Mouse (Mus musculus): ENCODE data around the gene Bpifa3. TPM values are rescaled to one million over a fixed set of nuclear protein-coding genes. Genes with fewer than 3 reads are reported as not detected.

The Bpifa3 gene
- not detected in 2 replicates for polyA plus RNA-seq (2015; fragmentation: Nextera tagmentation; extraction: Ambion mirVana)

DNA sequence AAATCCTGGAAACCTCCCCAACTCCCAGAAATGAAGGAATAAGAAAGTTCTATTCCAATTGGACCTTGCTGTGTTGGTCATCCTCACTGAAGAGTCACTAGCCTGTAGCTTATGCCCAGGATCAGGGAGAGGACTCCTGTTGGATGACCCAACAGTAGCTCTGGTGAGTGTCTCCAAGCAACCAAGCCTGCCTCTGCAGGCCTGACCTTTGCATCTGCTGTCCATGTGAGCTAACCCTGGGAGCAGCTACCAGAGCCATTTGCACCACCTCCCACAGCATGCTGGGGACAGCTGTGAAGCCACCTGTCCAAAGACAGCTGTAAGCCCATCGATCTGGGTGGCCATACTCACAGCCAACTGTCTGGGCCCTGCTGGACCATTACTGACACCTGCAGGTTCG is at the start of gene Bpifa3:
Bpifa3 (plus strand) TSS at position 217 of the 400 bp plus-strand sequence.
- TF ChIP-seq CTCF (IDR thresholded peaks at IDR 0.05; ENCODE audit: low read depth), result no peak
- DNase-seq (ENCODE audit: low spot score), result no peak
- H3K4me1 ChIP-seq (replicated peaks; ENCODE audit: insufficient read depth, low read length), result no peaks in the 10 kb centered on the region
- no peaks in the 10 kb centered on the region for H3K9me3 ChIP-seq (replicated peaks; ENCODE audit: low read length)
- ATAC-seq (replicated peaks; ENCODE audit: low FRiP score, low read depth), result no peak
- no peak within 1 kb of the TSS for H3K4me2 ChIP-seq (ENCODE audit: low read length)
- H3K4me3 ChIP-seq (replicated peaks; ENCODE audit: low read depth, low read length), result no peak within 1 kb of the TSS
- H3K27me3 ChIP-seq (ENCODE audit: insufficient read depth, low read length), result no peaks in the 10 kb centered on the region
- no peak within 1 kb of the TSS for H3K27ac ChIP-seq
- H3K9ac ChIP-seq (ENCODE audit: low read depth, low read length), result no peak within 1 kb of the TSS
- no peaks in the 10 kb centered on the region for H3K36me3 ChIP-seq (ENCODE audit: insufficient read depth, low read length)
- 71% methylated on average over 2 of the region's 2 CpGs for WGBS

DNA sequence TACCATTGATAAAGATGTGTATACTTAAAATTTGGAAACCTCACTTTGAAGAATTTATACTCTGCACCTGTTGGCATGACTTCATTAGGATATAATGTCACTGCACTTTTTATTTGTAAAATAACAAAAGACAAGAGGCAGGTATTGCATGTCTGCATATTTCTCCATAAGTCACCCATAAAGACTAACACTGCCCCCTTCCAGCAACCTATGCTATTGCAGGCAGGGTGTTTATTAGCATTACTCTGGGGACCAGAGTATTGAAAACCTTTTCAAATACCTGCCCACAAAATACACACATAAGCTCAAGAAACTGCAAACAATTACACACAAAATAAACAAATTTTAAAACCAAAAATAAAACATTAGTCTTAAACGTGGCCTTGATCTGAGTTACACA is 32.4 kb upstream of the Bpifa3 start:
- Histone ChIP-seq H3K4me1 (replicated peaks; ENCODE audit: insufficient read depth, low read length) (no peaks in the 10 kb centered on the region), H3K4me2 (ENCODE audit: low read length) (no peak overlapping the region), H3K9me3 (replicated peaks; ENCODE audit: low read length) (no peaks in the 10 kb centered on the region), H3K27ac (no peak overlapping the region), H3K9ac (ENCODE audit: low read depth, low read length) (no peak overlapping the region), H3K36me3 (ENCODE audit: insufficient read depth, low read length) (no peaks in the 10 kb centered on the region), H3K27me3 (ENCODE audit: insufficient read depth, low read length) (no peaks in the 10 kb centered on the region), H3K4me3 (replicated peaks; ENCODE audit: low read depth, low read length) (no peak overlapping the region)
- TF ChIP-seq CTCF (IDR thresholded peaks at IDR 0.05; ENCODE audit: low read depth), result peak; percentile 57; the same call in 1 of the 2 replicates
- ATAC-seq (replicated peaks; ENCODE audit: low FRiP score, low read depth) (no peak), DNase-seq (ENCODE audit: low spot score) (peak; percentile 15)
- WGBS, result 40% methylated on average over 1 of the region's 1 CpGs

DNA sequence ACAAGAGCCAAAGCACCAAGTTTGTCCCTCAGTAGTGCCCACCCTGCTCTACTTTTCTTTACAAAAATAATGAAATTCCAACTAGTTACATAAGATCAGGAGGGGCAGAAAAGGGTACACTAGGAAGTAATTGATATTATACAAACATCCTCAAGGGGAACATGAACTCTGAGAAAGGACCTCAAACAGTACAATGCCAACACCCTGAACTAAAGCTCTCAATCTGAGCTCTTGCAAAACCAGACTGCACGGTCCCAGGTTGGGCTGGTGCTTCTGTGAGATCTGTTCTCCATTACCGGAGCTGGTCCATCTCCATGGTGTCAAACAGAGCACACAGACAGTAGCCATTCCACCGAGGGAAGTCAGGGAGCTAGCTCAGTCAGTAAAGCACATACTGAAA is 12.8 kb upstream of the Bpifa3 start:
- no peak for ATAC-seq (replicated peaks; ENCODE audit: low FRiP score, low read depth)
- 74% methylated on average over 3 of the region's 3 CpGs for WGBS
- Histone ChIP-seq H3K4me3 (replicated peaks; ENCODE audit: low read depth, low read length) (no peak overlapping the region), H3K27me3 (ENCODE audit: insufficient read depth, low read length) (no peaks in the 10 kb centered on the region), H3K36me3 (ENCODE audit: insufficient read depth, low read length) (no peaks in the 10 kb centered on the region), H3K9me3 (replicated peaks; ENCODE audit: low read length) (no peaks in the 10 kb centered on the region), H3K4me2 (ENCODE audit: low read length) (no peak overlapping the region), H3K27ac (no peak overlapping the region), H3K9ac (ENCODE audit: low read depth, low read length) (no peak overlapping the region), H3K4me1 (replicated peaks; ENCODE audit: insufficient read depth, low read length) (no peaks in the 10 kb centered on the region)
- no peak for DNase-seq (ENCODE audit: low spot score)
- TF ChIP-seq CTCF (IDR thresholded peaks at IDR 0.05; ENCODE audit: low read depth), result no peak

DNA sequence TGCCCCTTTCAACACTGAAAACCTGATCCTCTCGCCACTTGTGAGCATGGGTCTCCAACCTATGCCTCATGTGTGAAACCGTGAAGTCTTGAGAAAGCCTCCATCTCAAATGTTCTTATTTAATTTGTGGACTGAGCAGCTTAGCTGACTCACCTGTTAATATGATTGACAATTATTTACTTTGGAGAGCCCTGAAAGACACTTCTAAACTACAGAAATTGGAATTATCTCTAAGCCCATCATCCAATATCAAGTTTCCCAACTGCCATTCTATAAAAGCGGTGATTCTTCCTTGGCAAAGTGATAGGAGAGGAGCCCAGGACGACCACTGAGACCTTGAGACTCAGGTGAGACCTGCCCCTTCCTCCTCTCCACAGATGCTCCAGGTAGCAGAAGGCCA is 12.4 kb downstream of the Bpifa3 start, which contains the start of gene Bpifa1:
Bpifa1 (plus strand) TSS at position 301 of the 400 bp plus-strand sequence.
- no peak for TF ChIP-seq CTCF (IDR thresholded peaks at IDR 0.05; ENCODE audit: low read depth)
- H3K36me3 ChIP-seq (ENCODE audit: insufficient read depth, low read length), result no peaks in the 10 kb centered on the region
- DNase-seq (ENCODE audit: low spot score) (no peak), ATAC-seq (replicated peaks; ENCODE audit: low FRiP score, low read depth) (no peak)
- no peaks in the 10 kb centered on the region for H3K27me3 ChIP-seq (ENCODE audit: insufficient read depth, low read length)
- H3K4me3 ChIP-seq (replicated peaks; ENCODE audit: low read depth, low read length), result no peak within 1 kb of the TSS
- H3K27ac ChIP-seq, result no peak within 1 kb of the TSS
- H3K9ac ChIP-seq (ENCODE audit: low read depth, low read length), result no peak within 1 kb of the TSS
- no peaks in the 10 kb centered on the region for H3K4me1 ChIP-seq (replicated peaks; ENCODE audit: insufficient read depth, low read length)
- no peak within 1 kb of the TSS for H3K4me2 ChIP-seq (ENCODE audit: low read length)
- 77% methylated on average over 4 of the region's 4 CpGs for WGBS
- H3K9me3 ChIP-seq (replicated peaks; ENCODE audit: low read length), result no peaks in the 10 kb centered on the region

DNA sequence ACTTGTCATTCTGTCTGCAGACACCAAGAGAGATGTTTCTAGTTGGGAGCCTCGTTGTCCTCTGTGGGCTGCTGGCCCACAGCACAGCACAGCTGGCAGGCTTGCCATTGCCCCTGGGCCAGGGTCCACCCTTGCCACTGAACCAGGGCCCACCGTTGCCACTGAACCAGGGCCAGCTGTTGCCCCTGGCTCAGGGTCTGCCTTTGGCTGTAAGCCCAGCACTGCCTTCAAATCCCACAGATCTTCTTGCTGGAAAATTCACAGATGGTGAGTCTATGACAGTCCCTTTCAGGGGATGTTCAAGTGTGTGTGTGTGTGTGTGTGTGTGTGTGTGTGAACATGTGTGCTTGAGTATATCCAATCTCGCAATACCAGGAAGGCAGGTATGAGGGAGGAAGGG is 13.6 kb downstream of the Bpifa3 start:
- H3K4me2 ChIP-seq (ENCODE audit: low read length), result no peak overlapping the region
- H3K9me3 ChIP-seq (replicated peaks; ENCODE audit: low read length), result no peaks in the 10 kb centered on the region
- no peaks in the 10 kb centered on the region for H3K27me3 ChIP-seq (ENCODE audit: insufficient read depth, low read length)
- H3K4me3 ChIP-seq (replicated peaks; ENCODE audit: low read depth, low read length), result no peak overlapping the region
- ATAC-seq (replicated peaks; ENCODE audit: low FRiP score, low read depth) (no peak), DNase-seq (ENCODE audit: low spot score) (no peak)
- WGBS, result 78% methylated on average over 3 of the region's 3 CpGs
- no peak for TF ChIP-seq CTCF (IDR thresholded peaks at IDR 0.05; ENCODE audit: low read depth)
- no peaks in the 10 kb centered on the region for H3K36me3 ChIP-seq (ENCODE audit: insufficient read depth, low read length)
- H3K9ac ChIP-seq (ENCODE audit: low read depth, low read length), result no peak overlapping the region
- no peak overlapping the region for H3K27ac ChIP-seq
- no peaks in the 10 kb centered on the region for H3K4me1 ChIP-seq (replicated peaks; ENCODE audit: insufficient read depth, low read length)

DNA sequence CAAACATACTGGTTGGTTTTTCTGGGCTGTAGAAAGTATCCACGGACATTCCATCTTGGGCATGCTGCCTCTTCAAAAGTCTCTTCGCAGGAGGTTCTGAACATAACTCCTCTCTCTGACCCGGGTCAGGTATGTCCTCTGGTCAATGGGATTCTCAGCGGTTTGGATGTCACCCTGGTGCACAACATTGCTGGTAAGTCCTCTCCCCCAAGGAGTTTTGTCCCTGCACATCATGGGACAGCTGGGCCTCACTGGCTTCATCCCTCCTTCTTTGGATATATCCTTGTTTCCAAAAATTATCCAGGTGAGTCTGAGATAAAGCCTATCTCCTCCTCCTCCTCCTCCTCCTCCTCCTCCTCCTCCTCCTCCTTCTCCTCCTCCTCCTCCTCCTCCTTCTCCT is 17.4 kb downstream of the Bpifa3 start:
- Histone ChIP-seq H3K27me3 (ENCODE audit: insufficient read depth, low read length) (no peaks in the 10 kb centered on the region), H3K9me3 (replicated peaks; ENCODE audit: low read length) (no peaks in the 10 kb centered on the region), H3K27ac (no peak overlapping the region), H3K36me3 (ENCODE audit: insufficient read depth, low read length) (no peaks in the 10 kb centered on the region), H3K4me2 (ENCODE audit: low read length) (no peak overlapping the region), H3K9ac (ENCODE audit: low read depth, low read length) (no peak overlapping the region), H3K4me1 (replicated peaks; ENCODE audit: insufficient read depth, low read length) (no peaks in the 10 kb centered on the region), H3K4me3 (replicated peaks; ENCODE audit: low read depth, low read length) (no peak overlapping the region)
- ATAC-seq (replicated peaks; ENCODE audit: low FRiP score, low read depth) (no peak), DNase-seq (ENCODE audit: low spot score) (no peak)
- no peak for TF ChIP-seq CTCF (IDR thresholded peaks at IDR 0.05; ENCODE audit: low read depth)
- WGBS, result 80% methylated on average over 4 of the region's 4 CpGs

DNA sequence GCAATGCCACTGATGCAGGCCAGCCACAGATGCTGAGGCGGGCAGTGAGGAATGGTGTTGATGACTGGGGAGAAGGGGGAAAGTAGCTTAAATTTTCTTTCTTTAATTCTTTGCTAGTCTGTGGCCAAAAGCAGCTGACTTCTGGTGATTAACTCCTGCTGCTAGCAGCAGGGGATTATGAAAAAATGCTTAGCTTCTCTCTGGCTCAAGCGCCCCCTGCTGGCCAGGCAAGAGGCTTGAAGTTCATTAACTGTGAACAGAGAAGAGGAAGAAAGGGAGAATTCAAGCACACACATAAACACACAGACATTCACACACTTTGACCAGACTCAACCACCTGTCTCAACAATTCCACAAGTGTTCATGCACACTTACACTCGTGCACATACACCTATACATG is 28.3 kb downstream of the Bpifa3 start:
- WGBS, result 42% methylated on average over 3 of the region's 3 CpGs
- H3K4me1 ChIP-seq (replicated peaks; ENCODE audit: insufficient read depth, low read length), result no peaks in the 10 kb centered on the region
- TF ChIP-seq CTCF (IDR thresholded peaks at IDR 0.05; ENCODE audit: low read depth), result peak; percentile 75
- H3K4me2 ChIP-seq (ENCODE audit: low read length), result no peak overlapping the region
- DNase-seq (ENCODE audit: low spot score) (peak; percentile 50), ATAC-seq (replicated peaks; ENCODE audit: low FRiP score, low read depth) (no peak)
- H3K4me3 ChIP-seq (replicated peaks; ENCODE audit: low read depth, low read length), result no peak overlapping the region
- no peak overlapping the region for H3K27ac ChIP-seq
- H3K9ac ChIP-seq (ENCODE audit: low read depth, low read length), result no peak overlapping the region
- H3K9me3 ChIP-seq (replicated peaks; ENCODE audit: low read length), result no peaks in the 10 kb centered on the region
- no peaks in the 10 kb centered on the region for H3K27me3 ChIP-seq (ENCODE audit: insufficient read depth, low read length)
- no peaks in the 10 kb centered on the region for H3K36me3 ChIP-seq (ENCODE audit: insufficient read depth, low read length)

Measured in kidney, postnatal 0 days (tissue).